Mouse (Mus musculus) heart, embryonic 14.5 days (tissue): ENCODE measurements around the gene Olfr1446. TPM values are rescaled to one million over a fixed set of nuclear protein-coding genes. Genes with fewer than 3 reads are reported as not detected.

Experiments
- ATAC-seq: fragments of 200-750 bp; cut with Nextera tagmentation; 2 replicates; pipeline ENCODE4 v1.8.0; 2017; ENCODE audit warnings: low read depth, moderate TSS enrichment; ENCODE audit not compliant: insufficient number of reproducible peaks, insufficient read depth, low FRiP score
- H3K27ac ChIP-seq, 2 experiments: fragments of 200-500 bp in 1 of 2; fragments of 300-500 bp in 1 of 2; sonication (generic) in 1 of 2; replicated peaks in 1 of 2; 2 replicates each; pipeline ENCODE4 v1.5.1; 2012 to 2014; ENCODE audit warnings: low read depth in 2 of 2, low read length in 2 of 2, control low read depth in 1 of 2, mild to moderate bottlenecking in 1 of 2, mixed read lengths in 1 of 2; ENCODE audit not compliant: control insufficient read depth in 1 of 2, insufficient read depth in 1 of 2
- H3K27me3 ChIP-seq: fragments of 300-500 bp; sonication (generic); 2 replicates; pipeline ENCODE4 v1.6.1; 2014; ENCODE audit warnings: mild to moderate bottlenecking, low read length, control low read depth; ENCODE audit not compliant: control insufficient read depth, insufficient read depth
- H3K36me3 ChIP-seq: fragments of 300-500 bp; sonication (generic); 2 replicates; pipeline ENCODE4 v1.6.1; 2014; ENCODE audit warnings: mild to moderate bottlenecking, control low read depth, low read length, mixed read lengths; ENCODE audit not compliant: control insufficient read depth, insufficient read depth
- H3K4me1 ChIP-seq, 2 experiments: fragments of 200-500 bp in 1 of 2; fragments of 300-500 bp in 1 of 2; sonication (generic) in 1 of 2; 2 replicates each; pipeline ENCODE4 v1.6.1; 2012 to 2014; ENCODE audit warnings: low read length in 2 of 2, control low read depth in 1 of 2, mixed read lengths in 1 of 2; ENCODE audit not compliant: control insufficient read depth in 2 of 2, insufficient read depth in 2 of 2
- H3K4me2 ChIP-seq: fragments of 300-500 bp; sonication (generic); 2 replicates; pipeline ENCODE4 v1.6.1; 2014; ENCODE audit warnings: mild to moderate bottlenecking, low read length
- H3K4me3 ChIP-seq, 2 experiments: fragments of 200-500 bp in 1 of 2; fragments of 300-500 bp in 1 of 2; sonication (generic) in 1 of 2; 2 replicates each; pipeline ENCODE4 v1.5.1; 2012 to 2014; ENCODE audit warnings: low read length in 2 of 2, mild to moderate bottlenecking in 2 of 2, control low read depth in 1 of 2, low read depth in 1 of 2, moderate library complexity in 1 of 2; ENCODE audit not compliant: control insufficient read depth in 1 of 2, insufficient read depth in 1 of 2
- H3K9ac ChIP-seq: fragments of 300-500 bp; sonication (generic); 2 replicates; pipeline ENCODE4 v1.6.1; 2014; ENCODE audit warnings: mild to moderate bottlenecking, low read length
- H3K9me3 ChIP-seq: fragments of 300-500 bp; sonication (generic); 2 replicates; pipeline ENCODE4 v1.6.1; 2016; ENCODE audit warnings: low read length, control low read depth; ENCODE audit not compliant: control insufficient read depth
- WGBS: fragments of 180-500 bp; shearing (Covaris S2); extraction: QIAGEN DNeasy Blood & Tissue Kit; methylation state at CpG from one replicate; pipeline ENCODE4 v1.1.7; 2014; 5-methylcytosine and 5-hydroxymethylcytosine counted together
- polyA plus RNA-seq: library from polyadenylated mRNA; unstranded; fragments of >200 nt; fragmentation: Nextera tagmentation; extraction: Ambion mirVana; gene quantifications from 2 replicates; pipeline ENCODE4 v1.2.1, GENCODE M21; 2014

Gene Olfr1446
- polyA plus RNA-seq = not detected in 2 replicates

DNA sequence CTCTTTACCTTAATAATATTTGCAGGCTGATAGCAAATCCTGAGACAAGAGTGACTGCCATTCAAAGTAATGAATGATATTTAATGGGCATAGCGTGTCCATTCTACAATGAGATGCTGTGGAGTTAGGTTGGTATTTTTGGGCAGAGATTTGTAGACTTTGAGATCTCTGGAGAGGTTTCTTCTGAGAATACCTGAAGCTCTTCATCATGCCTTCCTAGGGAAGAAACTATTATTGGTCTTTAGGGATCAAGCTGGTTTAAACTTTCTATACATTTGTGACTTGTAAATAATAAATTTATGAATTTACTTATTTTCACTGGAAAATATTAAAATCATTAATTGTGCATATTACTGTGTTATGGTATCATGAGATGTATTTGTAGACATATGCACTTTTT, at the start of gene Olfr1446:
Gene Olfr1446 (minus strand): TSS at position 101 of the 400 bp plus-strand sequence.
- ATAC-seq = no peak

GRCm38 (mm10) chr19:12930540-12930939, 37.2 kb upstream of the Olfr1446 start, which contains the start of gene Olfr1449:
Olfr1449 (plus strand) TSS chr19:12930840.
- H3K4me3 ChIP-seq = no peak within 1 kb of the TSS
- H3K27ac ChIP-seq = no peak within 1 kb of the TSS
- ATAC-seq = no peak
- H3K9me3 ChIP-seq = peaks cover 2% of the 10 kb centered on the region; the same call in 1 of the 2 replicates
- H3K4me1 ChIP-seq = no peaks in the 10 kb centered on the region
- no peaks in the 10 kb centered on the region for H3K36me3 ChIP-seq
- H3K4me2 ChIP-seq = no peak within 1 kb of the TSS
- H3K9ac ChIP-seq = no peak within 1 kb of the TSS
- no peaks in the 10 kb centered on the region for H3K27me3 ChIP-seq

More for the DNA sequence above, at the start of gene Olfr1446:
- no peak within 1 kb of the TSS for H3K27ac ChIP-seq
- H3K4me2 ChIP-seq = no peak within 1 kb of the TSS
- H3K9me3 ChIP-seq = no peaks in the 10 kb centered on the region
- no peaks in the 10 kb centered on the region for H3K36me3 ChIP-seq
- no peaks in the 10 kb centered on the region for H3K4me1 ChIP-seq
- WGBS = 73% methylated on average over 1 of the region's 1 CpGs
- H3K27me3 ChIP-seq = no peaks in the 10 kb centered on the region
- H3K9ac ChIP-seq = no peak within 1 kb of the TSS
- no peak within 1 kb of the TSS for H3K4me3 ChIP-seq

DNA sequence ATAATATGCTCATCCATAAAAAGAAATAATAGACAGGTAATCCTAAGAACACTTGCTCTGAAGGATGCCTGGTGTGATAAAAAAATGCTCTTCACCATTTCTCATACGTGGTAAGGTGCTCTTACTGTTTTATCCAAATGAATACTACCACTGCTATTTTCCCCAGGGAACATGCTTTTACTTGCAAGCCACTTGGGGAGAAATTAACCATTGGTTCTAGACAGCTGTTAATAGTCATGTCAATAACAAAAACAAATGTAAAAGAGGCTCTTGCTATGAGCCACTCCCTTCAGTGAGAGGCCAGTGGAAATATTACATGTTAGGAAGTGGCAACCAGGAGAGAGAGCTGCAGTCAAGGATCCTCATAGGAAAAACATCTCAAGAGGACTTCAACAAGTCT, 31.0 kb upstream of the Olfr1446 start, which contains the start of gene Olfr1448:
Gene Olfr1448 (minus strand): TSS at position 101 of the 400 bp plus-strand sequence.
- Histone ChIP-seq H3K9me3 (0 out of 2 replicates have a peak, but pooled peaks cover 2% of the 10 kb centered on the region), H3K4me3 (no peak within 1 kb of the TSS), H3K9ac (no peak within 1 kb of the TSS), H3K27ac (no peak within 1 kb of the TSS), H3K36me3 (no peaks in the 10 kb centered on the region), H3K27me3 (no peaks in the 10 kb centered on the region), H3K4me2 (no peak within 1 kb of the TSS), H3K4me1 (no peaks in the 10 kb centered on the region)
- ATAC-seq = no peak
- 73% methylated on average over 1 of the region's 1 CpGs for WGBS

DNA sequence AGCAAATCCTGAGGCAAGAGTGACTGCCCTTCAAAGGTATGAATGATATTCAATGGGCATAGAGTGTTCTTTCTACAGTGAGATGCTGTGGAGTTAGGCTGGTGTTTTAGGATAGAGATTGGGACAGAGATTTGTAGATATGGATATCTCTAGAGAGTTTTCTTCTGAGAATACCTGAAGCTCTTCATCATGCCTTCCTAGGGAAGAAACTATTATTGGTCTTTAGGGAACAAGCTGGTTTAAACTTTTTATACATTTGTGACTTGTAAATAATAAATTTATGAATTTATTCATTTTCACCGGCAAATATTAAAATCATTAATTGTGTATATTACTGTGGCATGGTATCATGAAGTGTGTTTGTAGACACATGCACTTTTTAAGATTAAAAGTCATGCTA, 10.3 kb upstream of the Olfr1446 start, which contains the start of gene Olfr1447:
Gene Olfr1447 (minus strand): TSS at position 101 of the 400 bp plus-strand sequence.
- WGBS = 84% methylated on average over 1 of the region's 1 CpGs
- no peak within 1 kb of the TSS for H3K9ac ChIP-seq
- no peak within 1 kb of the TSS for H3K27ac ChIP-seq
- no peak within 1 kb of the TSS for H3K4me3 ChIP-seq
- H3K4me2 ChIP-seq = no peak within 1 kb of the TSS
- H3K27me3 ChIP-seq = no peaks in the 10 kb centered on the region
- H3K9me3 ChIP-seq = no peaks in the 10 kb centered on the region
- H3K36me3 ChIP-seq = no peaks in the 10 kb centered on the region
- H3K4me1 ChIP-seq = no peaks in the 10 kb centered on the region
- ATAC-seq = no peak

GRCm38 (mm10) chr19:12883555-12883954, 9.8 kb downstream of the Olfr1446 start, which contains the start of gene Olfr1445:
Olfr1445 (plus strand) TSS chr19:12883855.
- H3K9me3 ChIP-seq = 0 out of 2 replicates have a peak, but pooled peaks cover 4% of the 10 kb centered on the region
- ATAC-seq = no peak
- 78% methylated on average over 2 of the region's 2 CpGs for WGBS

DNA sequence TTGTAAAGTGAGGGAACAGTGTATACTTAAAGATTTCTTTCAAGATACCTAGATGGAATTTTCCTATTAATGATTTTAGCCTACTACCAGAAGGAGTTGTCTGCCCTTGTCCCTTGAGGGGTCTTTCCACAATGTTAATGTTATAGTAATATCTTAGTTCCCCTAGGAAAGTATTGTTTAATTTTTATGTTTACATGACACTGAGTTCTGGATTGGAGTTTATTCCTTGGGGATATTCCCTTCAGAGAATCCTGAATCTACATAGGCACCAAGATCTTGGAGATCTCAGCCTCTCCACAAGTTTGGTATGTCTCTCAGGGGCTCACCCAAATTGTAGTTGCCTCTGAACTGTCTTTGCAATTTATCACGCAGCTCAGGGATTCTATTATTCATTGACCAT, 36.3 kb downstream of the Olfr1446 start, which contains the start of gene Olfr1444:
Gene Olfr1444 (plus strand): TSS at position 301 of the 400 bp plus-strand sequence.
- Histone ChIP-seq H3K27me3 (no peaks in the 10 kb centered on the region), H3K4me3 (no peak within 1 kb of the TSS), H3K27ac (no peak within 1 kb of the TSS), H3K36me3 (no peaks in the 10 kb centered on the region), H3K4me2 (no peak within 1 kb of the TSS), H3K9me3 (no peaks in the 10 kb centered on the region), H3K9ac (no peak within 1 kb of the TSS), H3K4me1 (no peaks in the 10 kb centered on the region)
- no peak for ATAC-seq
- 45% methylated on average over 1 of the region's 1 CpGs for WGBS

More at GRCm38 (mm10) chr19:12883555-12883954, 9.8 kb downstream of the Olfr1446 start, which contains the start of gene Olfr1445:
- H3K4me3 ChIP-seq = no peak within 1 kb of the TSS
- H3K9ac ChIP-seq = no peak within 1 kb of the TSS
- no peaks in the 10 kb centered on the region for H3K27me3 ChIP-seq
- H3K36me3 ChIP-seq = no peaks in the 10 kb centered on the region
- no peak within 1 kb of the TSS for H3K4me2 ChIP-seq
- H3K27ac ChIP-seq = no peak within 1 kb of the TSS
- H3K4me1 ChIP-seq = no peaks in the 10 kb centered on the region

- Histone ChIP-seq H3K27me3 (no peaks in the 10 kb centered on the region), H3K9me3 (no peaks in the 10 kb centered on the region), H3K9ac (no peak within 1 kb of the TSS), H3K4me3 (no peak within 1 kb of the TSS), H3K36me3 (no peaks in the 10 kb centered on the region), H3K27ac (no peak within 1 kb of the TSS), H3K4me1 (no peaks in the 10 kb centered on the region), H3K4me2 (no peak within 1 kb of the TSS)
- no peak for ATAC-seq
These were observed 46.9 kb downstream of the Olfr1446 start, which contains the start of gene Gm5244 for GRCm38 (mm10) chr19:12846382-12846781. Gm5244 (plus strand) TSS chr19:12846682.

GRCm38 (mm10) chr19:12838507-12838906, 54.8 kb downstream of the Olfr1446 start:
- Histone ChIP-seq H3K27me3 (no peaks in the 10 kb centered on the region), H3K36me3 (no peaks in the 10 kb centered on the region), H3K27ac (no peak overlapping the region), H3K4me2 (no peak overlapping the region), H3K4me1 (no peaks in the 10 kb centered on the region), H3K9me3 (no peaks in the 10 kb centered on the region), H3K9ac (no peak overlapping the region), H3K4me3 (no peak overlapping the region)
- no peak for ATAC-seq
- 78% methylated on average over 1 of the region's 1 CpGs for WGBS
